Mouse (Mus musculus): ENCODE results near the gene Arntl. TPM values are rescaled to one million over a fixed set of nuclear protein-coding genes. Genes with fewer than 3 reads are reported as not detected.

Gene Arntl
- polyA plus RNA-seq, 1 experiment: 7.3 TPM

- Histone ChIP-seq H3K27me3 (replicated peaks; ENCODE audit: control insufficient read depth, insufficient read depth, low read length) (no peaks in the 10 kb centered on the region), H3K4me3 (ENCODE audit: insufficient read depth, low read depth, low read length) (no peak overlapping the region), H3K27ac (ENCODE audit: insufficient read depth, low read depth, low read length) (no peak overlapping the region), H3K36me3 (ENCODE audit: control insufficient read depth, insufficient read depth, low read length) (peaks cover 1% of the 10 kb centered on the region), H3K4me1 (ENCODE audit: control insufficient read depth, insufficient read depth, low read length) (no peaks in the 10 kb centered on the region)
- no peak for DNase-seq
- TF ChIP-seq CTCF (conservative IDR thresholded peaks at IDR 0.05; ENCODE audit: insufficient read depth, insufficient read length, low read depth, low read length) (no peak), POLR2A (IDR thresholded peaks at IDR 0.05; ENCODE audit: low read depth, low read length) (no peak)
- 89% methylated on average over 6 of the region's 6 CpGs for WGBS
Observed at GRCm38 (mm10) chr7:113294598-113294997, 87.3 kb downstream of the Arntl start.

GRCm38 (mm10) chr7:113295077-113295890 is 88.0 kb downstream of the Arntl start:
- peaks cover 1% of the 10 kb centered on the region for H3K36me3 ChIP-seq (ENCODE audit: control insufficient read depth, insufficient read depth, low read length)
- H3K4me3 ChIP-seq (ENCODE audit: insufficient read depth, low read depth, low read length): no peak overlapping the region
- DNase-seq: no peak
- H3K27ac ChIP-seq (ENCODE audit: insufficient read depth, low read depth, low read length): no peak overlapping the region
- H3K27me3 ChIP-seq (replicated peaks; ENCODE audit: control insufficient read depth, insufficient read depth, low read length): no peaks in the 10 kb centered on the region
- no peaks in the 10 kb centered on the region for H3K4me1 ChIP-seq (ENCODE audit: control insufficient read depth, insufficient read depth, low read length)
- 57% methylated on average over 17 of the region's 17 CpGs for WGBS
- TF ChIP-seq CTCF (conservative IDR thresholded peaks at IDR 0.05; ENCODE audit: insufficient read depth, insufficient read length, low read depth, low read length) (no peak), POLR2A (IDR thresholded peaks at IDR 0.05; ENCODE audit: low read depth, low read length) (no peak)

GRCm38 (mm10) chr7:113297813-113298212 is 90.5 kb downstream of the Arntl start:
- Histone ChIP-seq H3K27ac (ENCODE audit: insufficient read depth, low read depth, low read length) (no peak overlapping the region), H3K36me3 (ENCODE audit: control insufficient read depth, insufficient read depth, low read length) (peaks cover 4% of the 10 kb centered on the region), H3K4me1 (ENCODE audit: control insufficient read depth, insufficient read depth, low read length) (no peaks in the 10 kb centered on the region), H3K4me3 (ENCODE audit: insufficient read depth, low read depth, low read length) (no peak overlapping the region), H3K27me3 (replicated peaks; ENCODE audit: control insufficient read depth, insufficient read depth, low read length) (no peaks in the 10 kb centered on the region)
- TF ChIP-seq POLR2A (IDR thresholded peaks at IDR 0.05; ENCODE audit: low read depth, low read length): no peak
- no peak for TF ChIP-seq CTCF (conservative IDR thresholded peaks at IDR 0.05; ENCODE audit: insufficient read depth, insufficient read length, low read depth, low read length)
- DNase-seq: no peak
- WGBS: 96% methylated on average over 4 of the region's 4 CpGs

GRCm38 (mm10) chr7:113310136-113310535 is 102.9 kb downstream of the Arntl start:
- TF ChIP-seq CTCF (conservative IDR thresholded peaks at IDR 0.05; ENCODE audit: insufficient read depth, insufficient read length, low read depth, low read length): no peak
- TF ChIP-seq POLR2A (IDR thresholded peaks at IDR 0.05; ENCODE audit: low read depth, low read length): no peak
- Histone ChIP-seq H3K4me1 (ENCODE audit: control insufficient read depth, insufficient read depth, low read length) (peaks cover 1% of the 10 kb centered on the region; the same call in 1 of the 2 replicates), H3K27me3 (replicated peaks; ENCODE audit: control insufficient read depth, insufficient read depth, low read length) (no peaks in the 10 kb centered on the region), H3K36me3 (ENCODE audit: control insufficient read depth, insufficient read depth, low read length) (peaks cover 3% of the 10 kb centered on the region; the same call in 1 of the 2 replicates), H3K27ac (ENCODE audit: insufficient read depth, low read depth, low read length) (no peak overlapping the region), H3K4me3 (ENCODE audit: insufficient read depth, low read depth, low read length) (no peak overlapping the region)
- 69% methylated on average over 3 of the region's 3 CpGs for WGBS
- DNase-seq: no peak

- WGBS: 15% methylated on average over 2 of the region's 2 CpGs
- no peak overlapping the region for H3K4me3 ChIP-seq (ENCODE audit: insufficient read depth, low read depth, low read length)
Observed at GRCm38 (mm10) chr7:113311784-113312183, 104.5 kb downstream of the Arntl start.

GRCm38 (mm10) chr7:113320128-113320527 is 112.9 kb downstream of the Arntl start:
- Histone ChIP-seq H3K4me1 (ENCODE audit: control insufficient read depth, insufficient read depth, low read length) (no peaks in the 10 kb centered on the region), H3K27ac (ENCODE audit: insufficient read depth, low read depth, low read length) (no peak overlapping the region), H3K27me3 (replicated peaks; ENCODE audit: control insufficient read depth, insufficient read depth, low read length) (no peaks in the 10 kb centered on the region), H3K36me3 (ENCODE audit: control insufficient read depth, insufficient read depth, low read length) (no peaks in the 10 kb centered on the region), H3K4me3 (ENCODE audit: insufficient read depth, low read depth, low read length) (no peak overlapping the region)
- DNase-seq: no peak
- TF ChIP-seq POLR2A (IDR thresholded peaks at IDR 0.05; ENCODE audit: low read depth, low read length): no peak
- TF ChIP-seq CTCF (conservative IDR thresholded peaks at IDR 0.05; ENCODE audit: insufficient read depth, insufficient read length, low read depth, low read length): no peak
- 69% methylated on average over 1 of the region's 1 CpGs for WGBS

More at GRCm38 (mm10) chr7:113311784-113312183, 104.5 kb downstream of the Arntl start:
- Histone ChIP-seq H3K36me3 (ENCODE audit: control insufficient read depth, insufficient read depth, low read length) (peaks cover 3% of the 10 kb centered on the region; the same call in 1 of the 2 replicates), H3K27ac (ENCODE audit: insufficient read depth, low read depth, low read length) (no peak overlapping the region), H3K4me1 (ENCODE audit: control insufficient read depth, insufficient read depth, low read length) (no peaks in the 10 kb centered on the region), H3K27me3 (replicated peaks; ENCODE audit: control insufficient read depth, insufficient read depth, low read length) (no peaks in the 10 kb centered on the region)
- peak; percentile 57 for DNase-seq
- TF ChIP-seq CTCF (conservative IDR thresholded peaks at IDR 0.05; ENCODE audit: insufficient read depth, insufficient read length, low read depth, low read length) (peak; percentile 43), POLR2A (IDR thresholded peaks at IDR 0.05; ENCODE audit: low read depth, low read length) (no peak)

GRCm38 (mm10) chr7:113334036-113334435 is 126.8 kb downstream of the Arntl start:
- H3K4me3 ChIP-seq (ENCODE audit: insufficient read depth, low read depth, low read length): no peak overlapping the region
- no peaks in the 10 kb centered on the region for H3K36me3 ChIP-seq (ENCODE audit: control insufficient read depth, insufficient read depth, low read length)
- no peak for DNase-seq
- no peaks in the 10 kb centered on the region for H3K27me3 ChIP-seq (replicated peaks; ENCODE audit: control insufficient read depth, insufficient read depth, low read length)
- TF ChIP-seq POLR2A (IDR thresholded peaks at IDR 0.05; ENCODE audit: low read depth, low read length): no peak
- TF ChIP-seq CTCF (conservative IDR thresholded peaks at IDR 0.05; ENCODE audit: insufficient read depth, insufficient read length, low read depth, low read length): no peak
- H3K4me1 ChIP-seq (ENCODE audit: control insufficient read depth, insufficient read depth, low read length): 0 out of 2 replicates have a peak, but pooled peaks cover 2% of the 10 kb centered on the region
- H3K27ac ChIP-seq (ENCODE audit: insufficient read depth, low read depth, low read length): no peak overlapping the region
